Mouse (Mus musculus) MEL (cell line): ENCODE results near the gene Parp16. TPM values are rescaled to one million over a fixed set of nuclear protein-coding genes. Genes with fewer than 3 reads are reported as not detected.

ENCODE experiments used
- DNase-seq: peaks from one replicate; pipeline ENCODE4 v3.0.0; 2011; ENCODE audit warnings: low read depth, low spot score
- H3K27ac ChIP-seq: 2 replicates; pipeline ENCODE4 v1.5.1; 2012; ENCODE audit warnings: low read depth, mild to moderate bottlenecking, control low read depth, low read length, moderate library complexity; ENCODE audit not compliant: control insufficient read depth
- H3K27me3 ChIP-seq, 2 experiments: fragments of 150-350 bp in 1 of 2; sonication (generic) in 1 of 2; 2 replicates each; pipeline ENCODE4 v1.6.1; 2012; ENCODE audit warnings: low read length in 2 of 2, mild to moderate bottlenecking in 2 of 2, improper control_type of control experiment in 1 of 2, moderate library complexity in 1 of 2; ENCODE audit not compliant: insufficient read depth in 2 of 2, control insufficient read depth in 1 of 2
- H3K36me3 ChIP-seq, 2 experiments: 2 replicates each; pipeline ENCODE4 v1.6.1; 2012 to 2014; ENCODE audit warnings: low read length in 2 of 2, improper control_type of control experiment in 1 of 2, inconsistent platforms in 1 of 2, mild to moderate bottlenecking in 1 of 2; ENCODE audit not compliant: insufficient read depth in 2 of 2, control insufficient read depth in 1 of 2
- H3K4me1 ChIP-seq, 2 experiments: fragments of 150-350 bp in 1 of 2; sonication (generic) in 1 of 2; 2 replicates each; pipeline ENCODE4 v1.6.1; 2012; ENCODE audit warnings: low read length in 2 of 2, improper control_type of control experiment in 1 of 2, mild to moderate bottlenecking in 1 of 2; ENCODE audit not compliant: insufficient read depth in 2 of 2, control insufficient read depth in 1 of 2
- H3K4me3 ChIP-seq, 2 experiments: fragments of 150-350 bp in 1 of 2; sonication (generic) in 1 of 2; 2 replicates each; pipeline ENCODE4 v1.5.1; 2012; ENCODE audit warnings: low read depth in 2 of 2, low read length in 2 of 2, mild to moderate bottlenecking in 2 of 2, moderate library complexity in 2 of 2, control low read depth in 1 of 2, improper control_type of control experiment in 1 of 2; ENCODE audit not compliant: control insufficient read depth in 1 of 2, insufficient read depth in 1 of 2
- H3K79me2 ChIP-seq: 2 replicates; pipeline ENCODE4 v1.6.1; 2012; ENCODE audit warnings: mild to moderate bottlenecking, low read length, moderate library complexity; ENCODE audit not compliant: control insufficient read depth, poor library complexity, insufficient read depth
- H3K9ac ChIP-seq: 2 replicates; pipeline ENCODE4 v1.6.1; 2012; ENCODE audit warnings: low read depth, mild to moderate bottlenecking, control low read depth, low read length, moderate library complexity; ENCODE audit not compliant: control insufficient read depth, poor library complexity, severe bottlenecking
- H3K9me3 ChIP-seq: fragments of 150-350 bp; sonication (generic); replicated peaks from 2 replicates; pipeline ENCODE4 v1.6.1; 2012; ENCODE audit warnings: mild to moderate bottlenecking, low read length, improper control_type of control experiment, moderate library complexity; ENCODE audit not compliant: insufficient read depth
- BHLHE40 ChIP-seq: IDR thresholded peaks from 2 replicates; pipeline ENCODE4 v1.6.1; 2012; ENCODE audit warnings: low read depth, mild to moderate bottlenecking, inconsistent platforms, low read length, improper control_type of control experiment, borderline replicate concordance
- CHD1 ChIP-seq: IDR thresholded peaks from 2 replicates; pipeline ENCODE4 v1.6.1; 2012; ENCODE audit warnings: low read depth, mild to moderate bottlenecking, inconsistent platforms, low read length, improper control_type of control experiment
- CHD2 ChIP-seq: IDR thresholded peaks from 2 replicates; pipeline ENCODE4 v1.6.1; 2011; ENCODE audit warnings: low read length, improper control_type of control experiment
- E2F4 ChIP-seq: IDR thresholded peaks from 2 replicates; pipeline ENCODE4 v1.6.1; 2011; ENCODE audit warnings: low read depth, low read length, improper control_type of control experiment, borderline replicate concordance
- EP300 ChIP-seq, 2 experiments: IDR thresholded peaks; 2 replicates each; pipeline ENCODE4 v1.6.1; 2011; ENCODE audit warnings: improper control_type of control experiment in 2 of 2, low read length in 2 of 2, low read depth in 1 of 2, mild to moderate bottlenecking in 1 of 2
- GABPA ChIP-seq: IDR thresholded peaks from 2 replicates; pipeline ENCODE4 v1.6.1; 2012; ENCODE audit warnings: low read depth, mild to moderate bottlenecking, inconsistent platforms, low read length, improper control_type of control experiment, moderate library complexity
- HCFC1 ChIP-seq: IDR thresholded peaks from 2 replicates; pipeline ENCODE4 v1.6.1; 2012; ENCODE audit warnings: low read depth, mild to moderate bottlenecking, inconsistent platforms, low read length, improper control_type of control experiment, moderate library complexity
- KAT2A ChIP-seq: conservative IDR thresholded peaks from 2 replicates; pipeline ENCODE4 v1.6.1; 2012; ENCODE audit warnings: low read depth, low read length, improper control_type of control experiment, inconsistent platforms
- MXI1 ChIP-seq: IDR thresholded peaks from 2 replicates; pipeline ENCODE4 v1.6.1; 2011; ENCODE audit warnings: mild to moderate bottlenecking, low read depth, low read length, improper control_type of control experiment
- MYB ChIP-seq: IDR thresholded peaks from 2 replicates; pipeline ENCODE4 v1.6.1; 2011; ENCODE audit warnings: mild to moderate bottlenecking, low read depth, low read length, improper control_type of control experiment
- NRF1 ChIP-seq: IDR thresholded peaks from 2 replicates; pipeline ENCODE4 v1.6.1; 2014; ENCODE audit warnings: low read depth, mild to moderate bottlenecking, inconsistent platforms, low read length, improper control_type of control experiment, moderate library complexity; ENCODE audit not compliant: poor library complexity, insufficient read depth, severe bottlenecking
- POLR2AphosphoS5 ChIP-seq: IDR thresholded peaks from 2 replicates; pipeline ENCODE4 v1.6.1; 2012; ENCODE audit warnings: low read depth, borderline replicate concordance, mild to moderate bottlenecking, inconsistent platforms, low read length, moderate library complexity, mixed read lengths
- RAD21 ChIP-seq: IDR thresholded peaks from 2 replicates; pipeline ENCODE4 v1.6.1; 2011; ENCODE audit warnings: mild to moderate bottlenecking, low read depth, low read length, improper control_type of control experiment
- SIN3A ChIP-seq: IDR thresholded peaks from 2 replicates; pipeline ENCODE4 v1.6.1; 2012; ENCODE audit warnings: low read length, improper control_type of control experiment, inconsistent platforms
- TAL1 ChIP-seq: IDR thresholded peaks from 2 replicates; pipeline ENCODE4 v1.6.1; 2012; ENCODE audit warnings: mild to moderate bottlenecking, inconsistent platforms, low read length, moderate library complexity, mixed read lengths
- TCF12 ChIP-seq: IDR thresholded peaks from 2 replicates; pipeline ENCODE4 v1.6.1; 2014; ENCODE audit warnings: low read depth, mild to moderate bottlenecking, inconsistent platforms, low read length, improper control_type of control experiment, moderate library complexity
- USF2 ChIP-seq, 2 experiments: IDR thresholded peaks; 2 replicates each; pipeline ENCODE4 v1.6.1; 2011 to 2012; ENCODE audit warnings: improper control_type of control experiment in 2 of 2, low read length in 2 of 2, borderline replicate concordance in 1 of 2, inconsistent platforms in 1 of 2, low read depth in 1 of 2, mild to moderate bottlenecking in 1 of 2; ENCODE audit not compliant: insufficient read depth in 1 of 2
- ZKSCAN1 ChIP-seq: IDR thresholded peaks from 2 replicates; pipeline ENCODE4 v1.6.1; 2012; ENCODE audit warnings: low read depth, mild to moderate bottlenecking, inconsistent platforms, low read length, improper control_type of control experiment, moderate library complexity
- ZMIZ1 ChIP-seq: IDR thresholded peaks from 2 replicates; pipeline ENCODE4 v1.6.1; 2012; ENCODE audit warnings: low read depth, mild to moderate bottlenecking, inconsistent platforms, low read length, improper control_type of control experiment, moderate library complexity
- polyA plus RNA-seq, 2 experiments: library from polyadenylated mRNA; stranded (reverse) in 1 of 2; unstranded in 1 of 2; fragments of >175 nt in 1 of 2; fragments of >200 nt in 1 of 2; gene quantifications; 2 replicates each; pipeline versions ENCODE4 v1.2.1 to v1.2.4; 2012; ENCODE audit warnings: low replicate concordance in 2 of 2, low read depth in 1 of 2; ENCODE audit not compliant: insufficient read length in 2 of 2, insufficient read depth in 1 of 2, missing spikeins in 1 of 2
- total RNA-seq: library from RNA; depleted of rRNA; stranded (reverse); fragments of 300-350 nt; gene quantifications from 2 replicates; pipeline ENCODE4 v1.2.3, GENCODE M21; 2012

Gene Parp16
- total and polyA plus RNA-seq, 3 experiments: 1.3 to 5.1 TPM; not detected in 1

DNA sequence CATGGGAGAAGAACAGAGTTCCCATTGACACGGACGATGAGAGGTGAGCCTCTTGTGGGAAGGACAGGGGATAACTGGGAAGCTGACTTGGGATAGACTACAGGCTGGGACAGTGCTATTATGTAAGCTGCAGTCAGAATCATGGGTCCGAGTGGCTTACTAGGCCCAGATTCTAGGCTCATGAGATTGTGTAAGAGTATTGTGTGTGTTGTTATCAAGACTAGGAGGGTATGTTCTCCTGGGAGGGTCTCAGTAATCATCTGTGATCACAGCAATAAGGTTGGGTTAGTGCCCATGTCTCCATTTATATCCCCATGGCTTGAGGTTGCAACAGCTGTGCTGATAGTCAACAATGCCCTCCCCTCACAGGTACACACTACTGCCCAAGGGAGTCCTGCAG, 17.7 kb upstream of the Parp16 start:
- no peak for TF ChIP-seq TAL1
- TF ChIP-seq SIN3A: no peak
- no peak for TF ChIP-seq USF2 (IDR thresholded peaks at IDR 0.05; ENCODE audit: borderline replicate concordance in 1 of 2, insufficient read depth in 1 of 2, low read depth in 1 of 2, low read length in 2 of 2)
- TF ChIP-seq ZMIZ1: no peak
- TF ChIP-seq EP300 (IDR thresholded peaks at IDR 0.05; ENCODE audit: low read depth in 1 of 2, low read length in 2 of 2): no peak
- no peak for TF ChIP-seq CHD2
- no peak for TF ChIP-seq ZKSCAN1
- TF ChIP-seq GABPA: no peak
- no peak for TF ChIP-seq POLR2AphosphoS5
- no peak for TF ChIP-seq MXI1
- TF ChIP-seq BHLHE40: no peak
- no peak for TF ChIP-seq HCFC1
- no peak for TF ChIP-seq CHD1
- H3K4me1 ChIP-seq: no peaks in the 10 kb centered on the region
- H3K27ac ChIP-seq: no peak overlapping the region
- H3K79me2 ChIP-seq: no peaks in the 10 kb centered on the region
- no peaks in the 10 kb centered on the region for H3K9me3 ChIP-seq
- DNase-seq: no peak
- H3K9ac ChIP-seq: no peak overlapping the region
- H3K36me3 ChIP-seq: no peaks in the 10 kb centered on the region
- H3K4me3 ChIP-seq: no peak overlapping the region
- peaks cover 0 to 8% of the 10 kb centered on the region in 2 experiments; a peak in 2 of 4 replicates for H3K27me3 ChIP-seq

DNA sequence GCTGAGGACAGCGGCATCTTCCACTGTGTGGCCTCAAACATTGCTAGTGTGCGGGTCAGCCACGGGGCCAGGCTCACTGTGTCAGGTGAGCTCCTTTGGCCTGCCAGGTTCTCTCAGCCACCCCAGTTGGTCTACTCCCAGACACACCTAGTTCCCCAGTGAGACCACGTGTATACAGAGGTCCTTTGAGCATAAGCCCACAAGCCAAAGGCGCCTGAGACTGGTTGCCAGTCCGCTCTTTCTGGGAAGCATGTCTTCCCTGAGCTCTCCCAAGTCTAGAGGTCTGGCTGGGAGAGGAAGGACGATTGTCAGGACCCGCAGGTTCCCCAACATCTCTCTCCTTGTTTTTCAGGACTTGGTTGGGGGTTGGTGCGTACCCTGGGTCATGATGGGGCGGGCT, 17.2 kb upstream of the Parp16 start:
- Histone ChIP-seq H3K4me1 (no peaks in the 10 kb centered on the region), H3K4me3 (no peak overlapping the region), H3K27ac (no peak overlapping the region), H3K36me3 (no peaks in the 10 kb centered on the region), H3K79me2 (no peaks in the 10 kb centered on the region), H3K27me3 (peaks cover 0 to 8% of the 10 kb centered on the region in 2 experiments; a peak in 2 of 4 replicates), H3K9ac (no peak overlapping the region), H3K9me3 (no peaks in the 10 kb centered on the region)
- DNase-seq: no peak
- TF ChIP-seq RAD21: no peak
- no peak for TF ChIP-seq HCFC1
- TF ChIP-seq E2F4: no peak
- no peak for TF ChIP-seq TCF12
- TF ChIP-seq KAT2A: no peak
- no peak for TF ChIP-seq GABPA
- no peak for TF ChIP-seq MYB
- no peak for TF ChIP-seq NRF1
- TF ChIP-seq EP300 (IDR thresholded peaks at IDR 0.05; ENCODE audit: low read depth in 1 of 2, low read length in 2 of 2): no peak
- TF ChIP-seq USF2 (IDR thresholded peaks at IDR 0.05; ENCODE audit: borderline replicate concordance in 1 of 2, insufficient read depth in 1 of 2, low read depth in 1 of 2, low read length in 2 of 2): no peak
